ENCODE assay signal across 11 mouse cellular contexts in the genomic region with DNA sequence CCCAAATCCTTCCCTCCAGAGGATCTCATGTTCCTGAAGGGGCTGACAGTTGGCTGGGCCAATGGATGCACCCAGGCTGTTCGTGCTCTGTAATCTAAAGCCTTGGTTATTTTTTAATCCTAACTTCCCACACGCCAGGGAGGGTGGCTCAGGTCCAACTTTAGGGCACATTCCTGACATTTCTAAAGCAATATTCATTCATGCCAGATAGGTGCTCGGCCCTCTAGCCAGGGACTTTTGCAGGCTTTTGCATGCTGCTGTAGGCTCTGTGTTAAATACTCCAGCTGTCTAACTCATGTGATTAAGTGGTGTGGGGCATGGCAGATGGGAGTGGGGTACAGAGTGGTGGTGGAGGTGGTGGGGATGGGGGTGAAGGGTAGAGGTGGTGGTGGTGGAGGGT.
DNase-seq lines count a peak whose midpoint lies in the region; ATAC-seq and TF ChIP-seq lines count a peak whose summit lies in the region.
"Had no signal": no experiment of that assay in that cellular context is flagged by ENCODE, and none has a peak within 500 bp of the region (broad histone marks: within the 10 kb centered on the region; RNA-seq: fewer than 3 reads in every experiment).

No protein-coding gene starts in this region.

- H3K27me3 ChIP-seq in heart, postnatal 0 days (ENCODE audit: control insufficient read depth, insufficient read depth, low read length): no peaks in the 10 kb centered on the region
- H3K27me3 ChIP-seq in hindbrain, postnatal 0 days (ENCODE audit: insufficient read depth, low read length): no peaks in the 10 kb centered on the region
- H3K27me3 ChIP-seq: neural tube, embryonic 13.5 days; stomach, embryonic 15.5 days had no signal

- peak; percentile 62 for DNase-seq in urinary bladder, postnatal 14 days (ENCODE audit: low spot score)
- no peak for DNase-seq in urinary bladder, postnatal 10 days (ENCODE audit: low spot score)
- peak; percentile 74 for DNase-seq in heart, postnatal 0 days (ENCODE audit: low spot score)
- DNase-seq in kidney, postnatal 4 days: peak; percentile 63 to 80
- DNase-seq in embryo, embryonic 10.5 days (ENCODE audit: low spot score): no peak
- no peak for DNase-seq in hindbrain, postnatal 0 days (ENCODE audit: low spot score)
- no peak for DNase-seq in right cerebral cortex, postnatal 14 days
- DNase-seq: layer of hippocampus, postnatal 36 days had no signal

- TF ChIP-seq EP300 in heart, postnatal 0 days (IDR thresholded peaks at IDR 0.05; ENCODE audit: low read depth): 0 out of 2 replicates have a peak, but pooled peaks have one; percentile 55

- no peaks in the 10 kb centered on the region for H3K36me3 ChIP-seq in heart, postnatal 0 days (replicated peaks; ENCODE audit: control insufficient read depth, insufficient read depth, low read length)
- no peaks in the 10 kb centered on the region for H3K36me3 ChIP-seq in hindbrain, postnatal 0 days (ENCODE audit: insufficient read depth, low read length)
- H3K36me3 ChIP-seq: neural tube, embryonic 13.5 days; stomach, embryonic 15.5 days had no signal

- no peaks in the 10 kb centered on the region; the same call in 1 of the 2 replicates for H3K4me1 ChIP-seq in heart, postnatal 0 days (ENCODE audit: control insufficient read depth, insufficient read depth)
- H3K4me1 ChIP-seq in hindbrain, postnatal 0 days (ENCODE audit: insufficient read depth, low read length): no peaks in the 10 kb centered on the region

- WGBS in heart, postnatal 0 days: 8% methylated on average over 3 of the region's 3 CpGs
- 54% methylated on average over 3 of the region's 3 CpGs for WGBS in hindbrain, postnatal 0 days

- H3K9me3 ChIP-seq in heart, postnatal 0 days (replicated peaks; ENCODE audit: control insufficient read depth, low read length): no peaks in the 10 kb centered on the region
- no peaks in the 10 kb centered on the region for H3K9me3 ChIP-seq in hindbrain, postnatal 0 days (ENCODE audit: low read length)
- H3K9me3 ChIP-seq: neural tube, embryonic 13.5 days; stomach, embryonic 15.5 days had no signal

- peak overlapping the region; percentile 28; the same call in 1 of the 2 replicates for H3K27ac ChIP-seq in heart, postnatal 0 days (ENCODE audit: low read depth)
- no peak overlapping the region for H3K27ac ChIP-seq in hindbrain, postnatal 0 days
- H3K27ac ChIP-seq: neural tube, embryonic 13.5 days; stomach, embryonic 15.5 days had no signal

- TF ChIP-seq CTCF in heart, postnatal 0 days (IDR thresholded peaks at IDR 0.05; ENCODE audit: low read depth): peak; percentile 21
- TF ChIP-seq CTCF in hindbrain, postnatal 0 days (IDR thresholded peaks at IDR 0.05; ENCODE audit: low read depth): no peak

- no peak overlapping the region for H3K4me2 ChIP-seq in heart, postnatal 0 days (ENCODE audit: low read depth, low read length)
- H3K4me2 ChIP-seq in hindbrain, postnatal 0 days (ENCODE audit: low read depth, low read length): no peak overlapping the region
- H3K4me2 ChIP-seq: neural tube, embryonic 13.5 days; stomach, embryonic 15.5 days had no signal

- H3K4me3 ChIP-seq in heart, postnatal 0 days (ENCODE audit: low read depth, low read length): no peak overlapping the region
- H3K4me3 ChIP-seq in hindbrain, postnatal 0 days (ENCODE audit: low read length): no peak overlapping the region
- H3K4me3 ChIP-seq: neural tube, embryonic 13.5 days; stomach, embryonic 15.5 days had no signal

- peak; percentile 87 for ATAC-seq in heart, postnatal 0 days (ENCODE audit: insufficient read depth, low read depth)
- no peak for ATAC-seq in hindbrain, postnatal 0 days
- ATAC-seq in frontal cortex, adult (ENCODE audit: low TSS enrichment): no peak

- no peak overlapping the region for H3K9ac ChIP-seq in heart, postnatal 0 days (replicated peaks; ENCODE audit: low read depth, low read length)
- no peak overlapping the region for H3K9ac ChIP-seq in hindbrain, postnatal 0 days (replicated peaks; ENCODE audit: low read length)
- H3K9ac ChIP-seq: neural tube, embryonic 13.5 days; stomach, embryonic 15.5 days had no signal

Comparison
In these comparisons a context has a peak if more than half of its experiments do, and no peak if none do; other contexts are left out.
1. DNase-seq: peak in urinary bladder, postnatal 14 days (single experiment), heart, postnatal 0 days (single experiment) and kidney, postnatal 4 days (2 of 2); none in urinary bladder, postnatal 10 days (single experiment), embryo, embryonic 10.5 days (single experiment), hindbrain, postnatal 0 days (single experiment) and right cerebral cortex, postnatal 14 days (single experiment).